Mouse (Mus musculus): ENCODE data around the gene Ncaph2.

Ncaph2 gene

DNA sequence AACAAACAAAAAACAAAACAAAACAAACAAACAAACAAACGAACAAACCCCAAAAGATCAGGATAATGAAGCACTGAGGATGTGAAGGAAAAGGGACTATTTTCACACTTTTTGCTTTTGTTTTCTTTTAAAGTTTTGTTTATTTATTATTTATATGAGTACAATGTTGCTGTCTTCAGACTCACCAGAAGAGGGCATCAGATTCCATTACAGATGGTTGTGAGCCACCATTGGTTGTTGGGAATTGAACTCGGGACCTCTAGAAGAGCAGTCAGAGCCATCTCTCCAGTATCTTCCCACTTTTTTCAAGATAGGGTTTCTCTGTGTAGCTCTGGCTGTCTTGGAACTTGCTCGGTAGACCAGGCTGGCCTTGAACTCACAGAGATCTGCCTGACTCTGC, 12.2 kb upstream of the Ncaph2 start:
- no peak for DNase-seq (ENCODE audit: low spot score in 2 of 2)

DNA sequence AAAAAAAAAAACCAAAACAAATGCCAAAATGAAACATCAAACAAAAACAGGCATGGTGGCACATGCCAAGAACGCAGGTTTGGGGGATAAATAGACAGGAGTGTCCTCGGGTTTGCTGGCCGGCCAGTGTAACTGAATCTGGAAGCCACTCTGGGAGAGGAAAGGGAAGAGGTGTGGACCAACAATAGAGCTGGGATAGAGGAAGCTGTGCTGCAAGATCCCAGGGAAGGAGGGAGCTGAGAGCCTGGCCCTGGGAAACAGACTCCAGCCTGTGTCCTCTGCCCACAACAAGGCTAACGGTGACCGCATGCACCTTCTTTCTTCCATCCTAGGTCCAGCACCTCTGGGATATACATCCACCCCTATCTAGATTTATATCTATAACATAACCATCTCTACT, 5.1 kb upstream of the Ncaph2 start:
- DNase-seq (ENCODE audit: low spot score in 2 of 2) = no peak

DNA sequence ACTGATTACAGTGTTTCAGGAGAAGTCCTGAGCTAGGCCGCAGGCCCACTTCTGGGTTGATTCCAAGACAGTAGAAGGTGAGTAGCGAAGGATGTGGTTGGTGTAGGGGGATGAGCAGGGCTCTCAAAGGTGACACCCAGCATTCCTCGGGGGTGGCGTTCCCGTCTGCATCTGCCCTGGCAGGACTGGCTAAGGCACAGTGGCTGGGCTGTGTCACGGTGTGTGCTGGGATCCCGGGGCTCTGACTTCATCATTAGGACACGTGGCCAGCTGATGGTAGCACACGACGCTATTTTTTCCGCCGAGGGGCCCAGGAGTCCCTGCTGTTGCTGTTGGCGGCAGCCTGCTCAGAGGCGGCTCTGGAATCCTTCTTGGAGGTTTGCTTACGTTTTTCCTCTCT, 4.2 kb upstream of the Ncaph2 start:
- DNase-seq (ENCODE audit: low spot score in 2 of 2) = no peak

- DNase-seq (ENCODE audit: low spot score in 2 of 2) = no peak
Observed at GRCm38 (mm10) chr15:89352054-89352453, 3.5 kb upstream of the Ncaph2 start.

GRCm38 (mm10) chr15:89352795-89353194, 2.7 kb upstream of the Ncaph2 start:
- DNase-seq (ENCODE audit: low spot score in 2 of 2) = no peak

- peak in 1 of 2 experiments; percentile 36 for DNase-seq (ENCODE audit: low spot score in 2 of 2)
Observed at GRCm38 (mm10) chr15:89353837-89354236, 1.7 kb upstream of the Ncaph2 start.

- no peak for DNase-seq (ENCODE audit: low spot score in 2 of 2)
Observed at GRCm38 (mm10) chr15:89354455-89354854, 1.1 kb upstream of the Ncaph2 start.

- DNase-seq (ENCODE audit: low spot score in 2 of 2) = peak; percentile 91 to 93
Observed at GRCm38 (mm10) chr15:89356372-89356771, 853 bp downstream of the Ncaph2 start.

DNA sequence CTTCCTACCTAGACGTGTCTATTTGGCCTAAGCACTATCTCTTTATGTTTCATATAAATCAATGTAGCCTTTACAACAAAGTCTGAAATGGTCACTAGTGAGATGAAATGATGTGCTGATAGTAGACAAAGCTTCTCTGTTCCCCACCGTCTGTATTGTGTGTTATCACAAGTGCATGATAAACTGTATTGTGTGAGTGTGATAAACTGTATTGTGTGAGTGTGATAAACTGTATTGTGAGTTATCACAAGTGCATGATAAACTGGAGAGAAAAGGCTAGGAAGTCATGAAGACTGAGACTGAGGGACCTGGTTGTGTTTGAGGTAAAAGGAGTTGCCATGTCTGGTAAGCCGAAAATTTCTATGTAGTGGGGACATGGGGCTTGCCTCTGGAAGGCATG, 3.3 kb downstream of the Ncaph2 start:
- no peak for DNase-seq (ENCODE audit: low spot score in 2 of 2)

DNA sequence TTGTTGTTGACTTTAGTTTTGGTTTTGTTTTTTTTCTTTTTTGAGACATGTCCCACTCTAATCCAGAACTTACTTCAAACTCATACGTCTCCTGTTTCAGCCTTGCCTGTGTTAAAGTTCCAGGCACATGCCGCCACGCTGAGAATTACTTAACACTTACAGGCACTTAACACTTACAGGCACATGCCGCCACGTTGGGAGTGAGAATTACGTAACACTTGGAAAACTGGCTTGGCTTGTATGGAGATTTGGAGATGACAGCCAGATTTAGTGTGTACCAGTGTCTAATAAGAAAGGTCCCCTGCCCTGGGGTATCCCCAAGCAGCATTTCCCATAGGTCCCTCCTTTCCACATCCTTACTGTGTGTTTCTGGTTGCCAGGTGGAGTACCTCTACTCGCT, 7.5 kb downstream of the Ncaph2 start:
- no peak for DNase-seq (ENCODE audit: low spot score in 2 of 2)

DNA sequence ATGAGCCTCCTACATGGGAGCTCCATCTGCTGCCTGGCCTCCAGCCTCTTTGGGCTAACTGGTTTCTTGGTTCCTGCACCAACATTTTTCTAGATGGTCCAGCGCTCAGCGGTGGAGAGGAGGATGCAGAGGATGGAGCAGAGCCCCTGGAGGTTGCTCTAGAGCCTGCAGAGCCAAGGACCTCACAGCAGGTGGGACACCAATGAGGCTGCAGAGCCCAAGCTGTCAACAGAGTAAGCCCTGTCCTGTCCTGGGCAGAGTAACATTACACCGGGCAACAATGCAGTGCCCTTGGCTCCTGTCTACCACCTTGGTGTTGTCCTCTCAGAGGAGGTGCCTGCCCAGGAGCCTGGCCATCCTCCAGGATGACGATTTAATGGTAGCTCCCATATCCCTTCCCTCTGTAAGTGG, 9.6 kb downstream of the Ncaph2 start:
- DNase-seq (ENCODE audit: low spot score in 2 of 2) = no peak

DNA sequence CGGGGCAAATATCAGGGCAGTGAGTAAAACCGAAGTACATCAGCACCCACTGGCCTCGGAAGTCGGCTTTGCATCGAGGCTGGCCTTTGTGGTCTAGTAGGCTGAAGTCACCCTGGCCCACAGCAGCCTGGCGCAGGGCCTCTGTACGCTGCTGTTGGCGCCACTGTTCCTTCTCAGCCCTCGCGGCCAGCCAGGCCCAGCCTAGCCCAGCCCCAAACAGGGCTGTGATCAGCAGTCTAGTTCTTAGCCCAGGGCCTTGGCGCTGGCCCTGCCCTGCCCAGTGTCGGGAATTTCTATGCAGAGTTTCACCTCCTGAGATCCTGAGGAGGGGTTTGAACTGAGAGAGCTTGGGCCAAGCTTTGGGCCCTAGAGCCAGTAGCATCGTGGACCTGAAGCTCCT, 16.5 kb downstream of the Ncaph2 start:
- no peak for DNase-seq (ENCODE audit: low spot score in 2 of 2)

DNA sequence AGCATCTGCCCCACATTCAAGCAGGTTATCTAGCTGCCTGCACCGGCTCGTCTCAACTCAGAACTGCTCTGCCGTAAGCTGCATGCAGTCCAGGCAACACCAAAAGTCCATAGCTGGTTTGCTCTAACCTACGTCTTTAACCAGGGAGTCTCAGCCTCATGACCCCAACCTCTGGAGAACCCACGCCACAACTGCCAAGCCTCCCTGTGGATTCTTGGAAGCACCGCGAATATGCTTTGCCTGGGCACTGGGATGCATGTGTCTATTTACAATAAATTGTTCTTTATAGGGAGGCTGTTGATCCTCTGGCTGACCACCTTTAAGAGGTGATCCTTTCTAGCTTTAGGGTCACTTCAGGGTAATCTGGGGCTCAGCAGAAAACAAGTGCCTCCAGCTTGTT, 17.0 kb downstream of the Ncaph2 start:
- no peak for DNase-seq (ENCODE audit: low spot score in 2 of 2)

DNA sequence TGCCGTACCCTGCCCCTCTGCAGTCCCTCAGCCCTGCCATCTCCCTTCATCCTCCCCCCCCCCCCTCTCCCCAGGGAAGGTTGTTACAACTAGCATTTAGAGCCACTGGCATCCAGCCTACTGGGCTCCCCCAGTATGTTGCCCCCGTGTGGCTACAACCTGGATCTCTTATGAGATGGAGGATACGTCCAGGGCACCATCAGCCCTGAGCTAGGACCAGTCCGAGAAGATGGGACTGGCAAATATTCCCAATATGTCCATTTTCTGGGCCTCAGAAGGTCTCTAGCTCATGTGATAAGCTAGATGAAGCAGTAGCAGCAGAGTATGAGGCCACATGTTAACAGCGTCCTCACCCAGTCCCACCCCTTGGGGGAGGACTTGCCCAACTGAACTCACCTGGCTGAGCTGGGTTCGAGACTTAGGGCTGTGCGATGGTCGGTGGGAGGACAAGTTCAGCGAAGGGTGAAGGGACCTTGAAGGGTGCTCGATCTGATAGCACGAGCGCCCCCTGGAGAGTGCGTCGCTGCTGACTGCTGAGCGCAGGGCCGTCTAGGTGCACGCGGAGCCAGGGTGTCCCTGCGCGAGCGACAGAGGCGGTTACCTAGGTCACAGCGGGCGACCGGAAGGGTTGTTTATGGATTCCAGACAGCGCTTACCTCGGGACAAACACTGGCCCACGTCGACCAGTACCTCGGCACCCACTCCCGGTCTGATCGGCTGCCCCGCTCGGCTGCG, 17.7 kb downstream of the Ncaph2 start:
- DNase-seq (ENCODE audit: low spot score in 2 of 2) = peak; percentile 88 to 90

DNA sequence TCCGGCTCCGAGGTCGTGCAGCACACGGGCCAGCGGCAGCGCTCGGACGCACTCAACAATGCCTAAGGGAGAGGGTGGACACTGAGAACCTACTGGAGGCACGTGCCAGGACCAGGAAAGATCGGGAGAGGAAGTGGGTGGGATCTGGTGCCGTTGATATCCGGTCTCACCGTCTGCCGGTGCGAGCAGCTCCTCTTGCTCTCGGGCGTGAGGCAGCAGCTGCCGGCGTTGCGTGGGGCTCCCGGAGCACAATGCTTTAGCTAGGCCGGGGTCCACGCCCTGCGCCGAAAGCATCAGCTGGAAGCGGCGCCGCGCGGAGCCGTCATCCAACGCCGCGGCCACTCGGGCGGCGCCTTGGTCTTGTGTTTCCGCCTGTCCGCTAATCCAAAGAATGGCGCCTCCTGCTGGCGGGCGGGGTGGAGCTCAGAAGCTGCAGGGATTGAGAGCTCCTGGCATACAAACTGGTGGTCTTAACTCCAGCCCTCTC, 18.3 kb downstream of the Ncaph2 start, which contains the start of gene Sco2:
Sco2 (minus strand) TSS at position 85 of the 487 bp plus-strand sequence.
- DNase-seq (ENCODE audit: low spot score in 2 of 2) = peak; percentile 94 to 95

- DNase-seq (ENCODE audit: low spot score in 2 of 2) = no peak
Observed at GRCm38 (mm10) chr15:89374340-89374739, 18.8 kb downstream of the Ncaph2 start.

DNA sequence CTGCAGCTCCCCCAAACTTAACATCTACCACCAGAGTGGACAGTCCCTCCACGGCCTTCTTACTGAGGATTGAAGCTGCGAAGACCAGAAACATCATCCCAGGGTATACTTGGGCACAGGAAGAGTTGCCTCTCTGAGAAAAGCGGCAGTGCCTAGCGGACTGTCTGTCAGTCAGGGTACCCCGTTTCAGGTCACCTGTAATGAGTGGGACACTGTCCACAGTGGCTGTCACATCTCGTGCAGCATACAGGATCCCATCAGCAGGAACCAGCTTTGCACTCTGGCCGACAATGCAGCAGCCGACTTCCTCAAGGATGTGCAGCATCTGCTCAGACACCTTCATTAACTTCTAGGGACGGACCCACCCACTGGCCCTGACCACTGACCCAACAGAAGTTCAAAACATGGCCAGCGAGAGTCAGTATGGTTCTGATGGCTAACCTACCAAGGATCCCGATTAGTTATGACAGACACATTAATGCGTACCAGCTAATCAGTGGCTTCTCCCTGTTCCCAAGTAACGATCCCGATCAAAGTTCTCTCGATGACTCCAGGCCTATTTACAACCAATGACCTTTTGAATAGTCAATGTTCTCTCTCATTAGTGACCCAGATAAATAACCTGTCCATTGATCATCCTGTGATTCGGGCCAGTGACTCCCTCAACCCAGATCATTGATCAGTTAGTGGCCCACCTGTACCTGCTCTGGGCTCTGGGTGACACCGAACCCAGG, 19.4 kb downstream of the Ncaph2 start:
- no peak for DNase-seq (ENCODE audit: low spot score in 2 of 2)

- DNase-seq (ENCODE audit: low spot score in 2 of 2) = no peak
Observed at GRCm38 (mm10) chr15:89376040-89376439, 20.5 kb downstream of the Ncaph2 start.

DNA sequence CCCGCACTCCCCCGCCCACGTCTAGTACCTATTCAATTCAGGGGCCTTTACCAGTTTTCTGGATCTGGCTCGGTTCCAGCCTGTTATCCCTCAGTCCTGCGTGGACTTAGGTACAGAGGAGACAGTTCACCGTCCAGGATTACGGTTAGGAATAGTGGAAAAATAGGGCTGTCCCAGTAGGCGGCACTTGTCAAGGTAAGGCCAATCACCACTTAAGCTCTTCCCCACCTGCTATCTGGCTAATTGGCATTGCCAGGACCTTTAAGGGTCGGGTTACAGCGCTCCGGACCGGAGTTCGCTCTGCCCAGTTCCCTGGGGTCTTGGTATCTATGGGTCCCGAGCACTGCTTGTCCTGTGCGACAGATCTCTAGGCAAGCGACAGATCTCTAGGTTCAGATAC, 21.4 kb downstream of the Ncaph2 start, which contains the start of gene Tymp:
Tymp (minus strand) TSS at position 83 of the 400 bp plus-strand sequence.
- no peak for DNase-seq (ENCODE audit: low spot score in 2 of 2)

DNA sequence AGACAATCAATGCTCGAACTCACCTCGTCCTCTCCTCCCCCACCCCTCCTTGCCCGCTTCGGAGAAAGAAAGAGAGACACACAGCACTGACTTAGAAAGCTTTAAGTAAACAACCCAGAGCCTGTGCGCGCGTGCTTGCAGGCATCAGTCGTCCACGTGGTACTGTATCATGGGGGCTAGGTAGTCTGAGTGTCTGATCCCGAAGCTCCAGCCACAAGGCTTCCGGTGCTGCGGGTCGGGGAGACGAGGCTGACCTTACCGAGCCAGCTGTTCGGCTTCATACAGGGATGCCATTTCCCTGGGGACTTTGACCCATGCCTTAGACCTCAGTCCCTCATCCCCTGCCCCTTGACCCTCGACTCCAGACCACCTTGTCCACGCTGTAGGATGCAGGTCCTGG, 21.8 kb downstream of the Ncaph2 start:
- no peak for DNase-seq (ENCODE audit: low spot score in 2 of 2)

DNA sequence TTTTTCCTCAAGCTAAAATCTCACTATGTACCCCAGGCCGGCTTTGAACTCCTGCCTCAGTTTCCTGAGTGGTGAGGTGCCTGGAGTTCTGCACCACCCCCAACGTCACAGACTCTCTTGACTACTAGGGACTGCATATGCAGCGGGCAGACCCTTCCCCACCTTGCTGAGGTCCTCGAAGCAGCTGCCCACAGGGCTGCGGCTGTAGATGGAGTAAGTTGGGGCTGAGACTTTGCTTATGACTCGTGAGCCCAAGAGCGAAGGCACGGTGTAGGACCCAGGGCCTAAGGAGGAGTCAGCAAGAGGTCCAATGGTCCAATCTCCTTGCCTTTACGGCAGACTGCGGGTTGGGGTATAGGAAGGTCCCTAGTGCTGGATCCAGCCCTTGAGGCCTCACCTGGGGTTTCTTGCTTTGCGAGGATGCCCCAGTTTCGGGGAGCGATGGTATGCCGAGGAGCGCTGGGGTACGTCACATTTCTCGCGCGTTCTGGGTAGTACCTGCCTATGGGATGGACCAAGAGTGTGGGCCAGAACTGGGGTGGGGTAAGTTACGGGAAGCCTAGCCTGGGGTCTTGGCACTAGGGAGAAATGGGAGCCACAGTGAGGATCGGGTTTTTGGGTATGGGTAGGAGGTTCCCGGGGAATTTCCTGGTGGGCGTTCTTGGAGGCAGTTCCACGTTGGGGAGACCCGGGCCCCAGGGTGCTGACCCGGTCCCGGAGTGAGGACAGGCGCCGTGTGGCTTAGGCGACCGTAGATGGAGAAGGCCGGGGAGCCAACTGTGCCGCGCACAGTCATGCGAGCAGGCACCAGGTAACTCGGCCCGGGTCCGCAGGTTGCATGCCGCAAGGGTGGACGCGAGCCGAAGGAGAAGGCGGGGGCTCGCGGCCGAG, 22.7 kb downstream of the Ncaph2 start:
- no peak for DNase-seq (ENCODE audit: low spot score in 2 of 2)

DNA sequence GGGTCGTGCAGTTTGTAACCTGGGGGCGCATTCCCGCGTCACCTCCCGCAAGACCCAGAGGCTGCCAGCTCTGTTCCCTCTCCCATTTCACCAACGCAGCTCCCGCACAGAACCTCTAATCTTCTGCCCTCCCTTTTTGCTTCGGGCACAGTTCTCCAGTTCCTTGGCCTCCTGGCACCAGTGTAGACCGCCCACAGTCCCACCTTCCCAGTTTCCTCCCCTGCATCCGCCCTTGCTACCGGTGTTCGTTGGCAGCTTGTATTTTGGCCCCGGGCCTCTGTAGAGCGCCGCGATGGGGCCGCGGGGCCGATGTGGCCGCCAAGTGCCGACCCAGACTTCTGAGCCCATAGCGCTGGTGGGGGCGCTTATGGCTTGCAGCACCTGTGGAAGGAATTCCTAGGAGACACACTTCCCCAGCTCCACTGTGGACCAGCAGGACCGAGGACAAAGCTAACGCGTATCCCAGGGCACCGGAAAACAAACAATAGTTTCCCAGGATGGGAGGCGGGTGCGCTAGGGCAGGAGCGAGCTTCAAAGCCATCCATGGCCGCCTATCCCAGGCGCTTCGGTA, 23.4 kb downstream of the Ncaph2 start, which contains the start of gene Odf3b:
Odf3b (minus strand) TSS at position 452 of the 571 bp plus-strand sequence.
- no peak for DNase-seq (ENCODE audit: low spot score in 2 of 2)
